Mouse (Mus musculus) stomach, embryonic 15.5 days (tissue): ENCODE measurements around the gene Stx3. TPM values are rescaled to one million over a fixed set of nuclear protein-coding genes. Genes with fewer than 3 reads are reported as not detected.

Experiments
- ATAC-seq: fragments of 200-750 bp; cut with Nextera tagmentation; 2 replicates; pipeline ENCODE4 v1.8.0; 2017; ENCODE audit warnings: low read depth, moderate number of reproducible peaks, moderate TSS enrichment; ENCODE audit not compliant: insufficient read depth, low FRiP score
- H3K27ac ChIP-seq: fragments of 300-500 bp; sonication (generic); 2 replicates; pipeline ENCODE4 v1.5.1; 2015; ENCODE audit warnings: mild to moderate bottlenecking, inconsistent platforms
- H3K27me3 ChIP-seq: fragments of 300-500 bp; sonication (generic); replicated peaks from 2 replicates; pipeline ENCODE4 v1.6.1; 2015; ENCODE audit warnings: inconsistent platforms
- H3K36me3 ChIP-seq: fragments of 300-500 bp; sonication (generic); 2 replicates; pipeline ENCODE4 v1.6.1; 2015; ENCODE audit warnings: inconsistent platforms
- H3K4me1 ChIP-seq: fragments of 300-500 bp; sonication (generic); 2 replicates; pipeline ENCODE4 v1.6.1; 2015; ENCODE audit warnings: inconsistent platforms
- H3K4me2 ChIP-seq: fragments of 300-500 bp; sonication (generic); 2 replicates; pipeline ENCODE4 v1.6.1; 2015; ENCODE audit warnings: mild to moderate bottlenecking, inconsistent platforms
- H3K4me3 ChIP-seq: fragments of 300-500 bp; sonication (generic); replicated peaks from 2 replicates; pipeline ENCODE4 v1.5.1; 2015; ENCODE audit warnings: inconsistent platforms
- H3K9ac ChIP-seq: fragments of 300-500 bp; sonication (generic); 2 replicates; pipeline ENCODE4 v1.6.1; 2015; ENCODE audit warnings: inconsistent platforms
- H3K9me3 ChIP-seq: fragments of 300-500 bp; sonication (generic); 2 replicates; pipeline ENCODE4 v1.6.1; 2016; ENCODE audit warnings: inconsistent platforms
- WGBS: fragments of 180-500 bp; shearing (Covaris S2); methylation state at CpG from one replicate; pipeline ENCODE4 v1.1.7; 2015; 5-methylcytosine and 5-hydroxymethylcytosine counted together
- polyA plus RNA-seq: library from polyadenylated mRNA; unstranded; fragments of >200 nt; fragmentation: Nextera tagmentation; extraction: Ambion mirVana; gene quantifications from 2 replicates; pipeline ENCODE4 v1.2.1, GENCODE M21; 2015

Stx3 gene
- polyA plus RNA-seq, 1 experiment from 2014 or later = 20.6 TPM

DNA sequence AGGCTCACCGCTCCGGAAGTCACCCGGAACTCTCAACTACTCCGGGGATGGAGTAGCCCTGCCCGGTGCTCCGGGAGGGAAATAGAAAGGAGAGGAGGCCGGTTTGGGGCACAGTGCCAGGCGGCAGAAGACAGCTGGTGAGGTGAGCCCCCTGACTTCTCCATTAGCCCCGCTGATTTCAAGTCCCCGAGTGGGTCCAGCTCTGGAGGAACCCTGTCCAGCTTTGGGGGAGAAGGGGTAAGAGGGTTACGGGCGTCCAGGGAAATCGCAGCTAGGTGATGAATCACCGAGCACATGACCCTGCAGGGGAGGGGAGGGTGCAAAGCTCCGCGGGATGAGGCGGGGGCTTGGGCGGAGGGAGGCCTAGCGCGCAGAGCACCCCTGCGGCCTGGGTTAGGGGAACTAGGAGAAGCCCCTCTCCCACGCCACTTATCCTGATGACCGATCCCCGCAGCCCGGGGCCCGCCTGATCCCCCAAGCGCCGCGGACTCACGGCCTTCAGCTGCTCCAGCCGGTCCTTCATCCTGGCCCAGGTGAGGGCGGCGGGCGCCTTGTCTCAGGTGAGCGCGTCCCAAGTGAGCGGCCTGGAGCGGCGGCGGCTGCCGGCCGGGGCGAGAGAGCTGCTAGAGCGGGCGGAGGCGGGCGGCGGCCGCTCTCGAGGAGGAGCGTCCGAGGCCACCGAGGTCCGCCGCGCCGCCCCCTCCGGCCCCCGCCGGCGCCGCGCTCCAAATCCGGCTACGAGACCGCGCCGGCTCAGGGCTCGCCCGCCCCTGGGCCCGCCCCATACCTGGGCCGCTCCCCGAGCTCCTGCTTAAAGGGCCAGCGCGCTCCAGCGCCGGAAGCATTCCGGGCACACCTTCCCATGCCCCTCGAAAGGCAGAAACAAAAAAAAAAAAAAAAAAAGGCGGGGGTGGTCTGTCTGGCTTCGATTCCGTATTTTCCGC, 732 bp downstream of the Stx3 start:
- H3K9me3 ChIP-seq = no peaks in the 10 kb centered on the region
- H3K27me3 ChIP-seq = no peaks in the 10 kb centered on the region
- peak overlapping the region; percentile 89 for H3K4me2 ChIP-seq
- H3K36me3 ChIP-seq = no peaks in the 10 kb centered on the region
- peaks cover 17% of the 10 kb centered on the region for H3K4me1 ChIP-seq
- peak overlapping the region; percentile 82 for H3K4me3 ChIP-seq
- peak; percentile 90 for ATAC-seq
- peak overlapping the region; percentile 68 for H3K9ac ChIP-seq
- under 1% methylated on average over 83 of the region's 83 CpGs for WGBS
- peak overlapping the region; percentile 79 for H3K27ac ChIP-seq

DNA sequence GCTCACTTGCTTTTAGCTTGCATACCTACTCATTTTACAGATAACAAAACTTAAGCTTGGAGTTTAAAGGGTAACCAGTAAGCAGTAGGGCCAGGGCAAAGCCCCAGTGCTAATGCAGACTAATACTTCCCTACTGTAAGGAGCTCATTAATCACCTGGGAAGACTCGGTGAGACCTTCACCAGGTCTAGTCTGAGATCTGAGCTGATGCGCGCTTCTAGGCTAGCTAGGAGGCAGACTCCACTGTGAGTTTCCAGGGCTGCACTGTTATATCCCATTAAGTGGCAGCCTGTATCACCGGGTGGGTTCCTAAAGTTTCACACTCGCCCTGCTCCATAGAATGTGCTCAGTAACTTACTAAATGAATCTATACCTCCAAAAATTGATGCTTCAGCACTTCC, 1.6 kb downstream of the Stx3 start:
- Histone ChIP-seq H3K36me3 (no peaks in the 10 kb centered on the region), H3K4me2 (peak overlapping the region; percentile 89), H3K4me3 (peak overlapping the region; percentile 82), H3K4me1 (peaks cover 17% of the 10 kb centered on the region), H3K27ac (peak overlapping the region; percentile 18; the same call in 1 of the 2 replicates), H3K9me3 (no peaks in the 10 kb centered on the region), H3K9ac (no peak overlapping the region), H3K27me3 (no peaks in the 10 kb centered on the region)
- WGBS = 23% methylated on average over 5 of the region's 5 CpGs
- no peak for ATAC-seq

- 0 out of 2 replicates have a peak overlapping the region, but pooled peaks have one; percentile 89 for H3K4me2 ChIP-seq
- no peaks in the 10 kb centered on the region for H3K27me3 ChIP-seq
- H3K27ac ChIP-seq = no peak overlapping the region
- 57% methylated on average over 6 of the region's 6 CpGs for WGBS
- no peak for ATAC-seq
- no peaks in the 10 kb centered on the region for H3K9me3 ChIP-seq
- H3K4me3 ChIP-seq = no peak overlapping the region
- no peaks in the 10 kb centered on the region for H3K36me3 ChIP-seq
- H3K4me1 ChIP-seq = peaks cover 20% of the 10 kb centered on the region
- no peak overlapping the region for H3K9ac ChIP-seq
These were observed 2.5 kb downstream of the Stx3 start for GRCm38 (mm10) chr19:11816706-11817105.

- H3K4me2 ChIP-seq = no peak overlapping the region
- 74% methylated on average over 6 of the region's 6 CpGs for WGBS
These were observed 4.4 kb downstream of the Stx3 start for GRCm38 (mm10) chr19:11814742-11815333.

DNA sequence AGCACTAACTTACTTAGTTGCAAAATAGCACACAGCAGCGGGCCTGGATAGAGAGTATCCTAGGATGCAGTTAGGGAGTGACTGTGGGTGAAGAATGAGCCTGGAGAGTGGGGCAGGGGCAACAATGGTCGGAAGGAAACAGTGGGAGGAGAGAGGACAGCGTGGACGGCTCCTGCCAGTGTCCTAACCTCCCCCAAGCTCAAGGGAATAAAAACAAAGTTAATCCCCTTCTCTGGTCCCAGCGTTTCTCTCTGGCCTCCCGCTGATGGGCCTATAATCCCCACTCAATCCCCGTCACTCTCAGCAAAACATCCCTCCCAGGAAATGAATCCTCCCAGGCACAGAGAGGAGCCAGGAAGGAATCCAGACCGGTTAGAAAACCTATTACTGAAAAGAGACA, 5.6 kb downstream of the Stx3 start:
- WGBS = 15% methylated on average over 8 of the region's 8 CpGs
- Histone ChIP-seq H3K4me1 (peaks cover 16% of the 10 kb centered on the region), H3K36me3 (no peaks in the 10 kb centered on the region), H3K4me3 (no peak overlapping the region), H3K4me2 (peak overlapping the region; percentile 33), H3K27me3 (no peaks in the 10 kb centered on the region), H3K9me3 (no peaks in the 10 kb centered on the region), H3K27ac (peak overlapping the region; percentile 69), H3K9ac (no peak overlapping the region)
- ATAC-seq = 0 out of 2 replicates have a peak, but pooled peaks have one; percentile 36

More at GRCm38 (mm10) chr19:11814742-11815333, 4.4 kb downstream of the Stx3 start:
- H3K4me3 ChIP-seq = no peak overlapping the region
- no peaks in the 10 kb centered on the region for H3K9me3 ChIP-seq
- peaks cover 20% of the 10 kb centered on the region for H3K4me1 ChIP-seq
- no peak overlapping the region for H3K27ac ChIP-seq
- no peak for ATAC-seq
- no peak overlapping the region for H3K9ac ChIP-seq
- no peaks in the 10 kb centered on the region for H3K27me3 ChIP-seq
- no peaks in the 10 kb centered on the region for H3K36me3 ChIP-seq

DNA sequence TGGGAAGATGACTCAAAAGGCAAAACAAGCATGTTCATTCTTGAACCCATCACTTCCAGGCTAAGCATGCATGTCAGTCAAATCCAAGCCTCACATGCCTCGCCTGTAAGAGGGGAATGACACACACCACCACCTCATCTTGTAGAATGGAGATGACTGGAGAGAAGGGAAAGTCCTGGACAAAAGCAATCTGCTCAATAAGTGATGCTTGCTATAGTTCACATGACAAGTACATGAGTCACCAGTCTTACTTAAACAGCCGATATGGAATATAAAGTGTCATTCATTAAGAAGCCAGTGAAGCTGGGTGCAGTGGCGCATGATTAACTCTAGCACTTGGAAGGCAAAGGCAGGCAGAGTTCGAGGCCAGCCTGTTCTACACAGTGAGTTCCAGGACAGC, 6.1 kb downstream of the Stx3 start:
- Histone ChIP-seq H3K9ac (no peak overlapping the region), H3K27ac (peak overlapping the region; percentile 35; the same call in 1 of the 2 replicates), H3K4me1 (peaks cover 16% of the 10 kb centered on the region), H3K4me3 (no peak overlapping the region), H3K4me2 (no peak overlapping the region), H3K9me3 (no peaks in the 10 kb centered on the region), H3K27me3 (no peaks in the 10 kb centered on the region), H3K36me3 (no peaks in the 10 kb centered on the region)
- 58% methylated on average over 4 of the region's 4 CpGs for WGBS
- no peak for ATAC-seq

GRCm38 (mm10) chr19:11811688-11812365, 7.4 kb downstream of the Stx3 start:
- H3K4me1 ChIP-seq = peaks cover 13% of the 10 kb centered on the region
- H3K9ac ChIP-seq = no peak overlapping the region
- ATAC-seq = peak; percentile 57; the same call in 1 of the 2 replicates
- H3K4me2 ChIP-seq = no peak overlapping the region
- H3K27ac ChIP-seq = no peak overlapping the region
- no peaks in the 10 kb centered on the region for H3K9me3 ChIP-seq
- 51% methylated on average over 5 of the region's 5 CpGs for WGBS
- H3K27me3 ChIP-seq = no peaks in the 10 kb centered on the region
- no peak overlapping the region for H3K4me3 ChIP-seq
- H3K36me3 ChIP-seq = no peaks in the 10 kb centered on the region

DNA sequence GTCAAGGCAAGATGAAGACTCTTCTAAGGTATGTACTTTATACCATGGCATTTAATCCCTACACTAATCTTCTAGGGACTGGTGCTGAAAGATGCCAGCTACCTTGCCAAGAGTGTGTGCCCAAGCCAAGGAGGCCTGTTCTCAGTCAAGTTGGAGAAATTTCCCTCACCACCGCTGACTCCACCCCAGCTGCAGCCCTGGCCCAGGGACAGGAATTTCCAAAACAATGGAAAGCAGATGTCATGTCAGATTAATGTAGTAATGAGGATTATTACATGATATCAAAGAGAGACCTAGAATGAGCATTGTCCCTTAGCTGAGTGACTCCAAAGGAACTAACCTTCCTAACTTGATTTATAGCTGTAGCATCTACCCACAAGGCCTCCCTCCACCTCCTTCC, 8.3 kb downstream of the Stx3 start:
- Histone ChIP-seq H3K4me2 (no peak overlapping the region), H3K27ac (no peak overlapping the region)

DNA sequence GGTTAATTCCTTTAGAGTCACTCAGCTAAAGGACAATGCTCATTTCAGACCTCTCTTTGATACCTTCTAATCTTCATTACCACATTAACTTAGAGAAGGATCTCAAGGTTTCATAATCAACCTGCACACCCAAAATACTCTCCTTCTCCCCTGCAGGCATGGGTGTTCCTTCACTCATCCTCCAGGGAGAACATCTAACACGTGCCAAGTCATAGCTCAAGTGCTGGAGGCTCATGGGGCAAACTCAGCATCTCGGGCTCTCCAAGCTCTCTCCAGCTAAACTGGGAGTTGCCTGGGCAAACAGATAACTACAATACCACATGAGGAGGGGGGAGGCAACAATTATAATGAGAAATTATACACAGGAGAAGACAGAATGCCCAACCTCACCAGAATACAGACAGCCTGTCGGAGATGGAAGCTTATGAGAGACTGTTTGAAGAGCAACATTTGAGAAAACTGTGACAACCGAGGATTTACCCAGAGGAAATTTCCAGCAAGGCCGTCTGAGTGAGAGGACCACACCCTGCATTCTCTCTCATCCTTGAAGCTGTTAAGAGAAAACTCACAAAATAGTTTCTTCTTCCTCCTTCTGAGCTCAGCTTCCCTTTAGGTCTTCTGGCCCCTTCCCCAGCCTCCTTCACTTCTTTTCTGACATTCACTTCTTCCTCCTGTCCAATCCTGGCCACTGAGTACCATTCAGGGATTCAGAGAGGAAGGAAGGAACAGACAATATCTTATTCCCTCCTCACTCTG, 9.0 kb downstream of the Stx3 start:
- no peaks in the 10 kb centered on the region for H3K27me3 ChIP-seq
- WGBS = 66% methylated on average over 5 of the region's 5 CpGs
- no peak for ATAC-seq
- H3K4me1 ChIP-seq = peaks cover 11% of the 10 kb centered on the region
- H3K27ac ChIP-seq = no peak overlapping the region
- no peak overlapping the region for H3K4me3 ChIP-seq
- H3K4me2 ChIP-seq = no peak overlapping the region
- H3K9ac ChIP-seq = no peak overlapping the region
- no peaks in the 10 kb centered on the region for H3K9me3 ChIP-seq
- no peaks in the 10 kb centered on the region for H3K36me3 ChIP-seq

More for the DNA sequence above, 8.3 kb downstream of the Stx3 start:
- Histone ChIP-seq H3K9ac (no peak overlapping the region), H3K9me3 (no peaks in the 10 kb centered on the region), H3K4me3 (no peak overlapping the region), H3K27me3 (no peaks in the 10 kb centered on the region), H3K36me3 (no peaks in the 10 kb centered on the region), H3K4me1 (peaks cover 11% of the 10 kb centered on the region)
- no peak for ATAC-seq
- 39% methylated on average over 1 of the region's 1 CpGs for WGBS

- WGBS = 84% methylated on average over 2 of the region's 2 CpGs
- no peaks in the 10 kb centered on the region for H3K36me3 ChIP-seq
- H3K9me3 ChIP-seq = no peaks in the 10 kb centered on the region
- H3K4me3 ChIP-seq = no peak overlapping the region
- H3K4me1 ChIP-seq = peaks cover 3% of the 10 kb centered on the region; the same call in 1 of the 2 replicates
- H3K27me3 ChIP-seq = no peaks in the 10 kb centered on the region
- no peak overlapping the region for H3K27ac ChIP-seq
- H3K9ac ChIP-seq = no peak overlapping the region
- no peak for ATAC-seq
- no peak overlapping the region for H3K4me2 ChIP-seq
These were observed 10.8 kb downstream of the Stx3 start for GRCm38 (mm10) chr19:11808452-11808851.

- Histone ChIP-seq H3K36me3 (no peaks in the 10 kb centered on the region), H3K4me1 (peaks cover 3% of the 10 kb centered on the region; the same call in 1 of the 2 replicates), H3K27ac (no peak overlapping the region), H3K27me3 (no peaks in the 10 kb centered on the region), H3K4me2 (no peak overlapping the region), H3K9ac (no peak overlapping the region), H3K9me3 (no peaks in the 10 kb centered on the region), H3K4me3 (no peak overlapping the region)
- ATAC-seq = no peak
- WGBS = 60% methylated on average over 6 of the region's 6 CpGs
These were observed 11.4 kb downstream of the Stx3 start for GRCm38 (mm10) chr19:11807822-11808221.
